Mouse (Mus musculus) cerebellum, adult 2 months (tissue): ENCODE data around the gene Atxn3.

Experiments used
- CTCF ChIP-seq: fragments of 200-500 bp; IDR thresholded peaks from 2 replicates; pipeline ENCODE4 v1.5.1; 2011; ENCODE audit warnings: low read depth, mild to moderate bottlenecking, control low read depth, low read length, moderate library complexity, borderline replicate concordance; ENCODE audit not compliant: insufficient read depth
- POLR2A ChIP-seq: fragments of 200-500 bp; IDR thresholded peaks from 2 replicates; pipeline ENCODE4 v1.6.1; 2011; ENCODE audit warnings: low read length, control low read depth, borderline replicate concordance; ENCODE audit not compliant: insufficient read depth

- no peak for TF ChIP-seq CTCF
- no peak for TF ChIP-seq POLR2A
Measured at GRCm38 (mm10) chr12:101975167-101975600, 17.1 kb upstream of the Atxn3 start.
